Mouse (Mus musculus): ENCODE measurements around the gene Selp. TPM values are rescaled to one million over a fixed set of nuclear protein-coding genes. Genes with fewer than 3 reads are reported as not detected.

The Selp gene
- polyA plus RNA-seq, 1 experiment from 2014 or later: 0.71 TPM

Other genes with a start within 250 kb of the Selp start
- gene Scyl3, start 186.2 kb upstream of the Selp start, polyA plus RNA-seq (2014; fragmentation: Nextera tagmentation; extraction: Ambion mirVana): 15.6 and 15.9 TPM in 2 replicates
- gene BC055324, start 120.5 kb upstream of the Selp start, polyA plus RNA-seq (2014; fragmentation: Nextera tagmentation; extraction: Ambion mirVana): 16.8 and 18.8 TPM in 2 replicates
- gene Mettl18, start 120.4 kb upstream of the Selp start, polyA plus RNA-seq (2014; fragmentation: Nextera tagmentation; extraction: Ambion mirVana): 7.7 and 8.1 TPM in 2 replicates
- 0.13 and 0.25 TPM in 2 replicates for gene Sele, start 67.0 kb upstream of the Selp start, polyA plus RNA-seq (2014; fragmentation: Nextera tagmentation; extraction: Ambion mirVana)
- 0.56 and 0.79 TPM in 2 replicates for gene Sell, start 53.3 kb upstream of the Selp start, polyA plus RNA-seq (2014; fragmentation: Nextera tagmentation; extraction: Ambion mirVana)
- gene F5, start 36.6 kb downstream of the Selp start, polyA plus RNA-seq (2014; fragmentation: Nextera tagmentation; extraction: Ambion mirVana): 0.21 TPM in 2 replicates
- 8.2 and 11.0 TPM in 2 replicates for gene Slc19a2, start 133.8 kb downstream of the Selp start, polyA plus RNA-seq (2014; fragmentation: Nextera tagmentation; extraction: Ambion mirVana)
- 7.4 and 9.8 TPM in 2 replicates for gene Ccdc181, start 160.3 kb downstream of the Selp start, polyA plus RNA-seq (2014; fragmentation: Nextera tagmentation; extraction: Ambion mirVana)
- 27.3 and 30.9 TPM in 2 replicates for gene Nme7, start 188.9 kb downstream of the Selp start, polyA plus RNA-seq (2014; fragmentation: Nextera tagmentation; extraction: Ambion mirVana)
- gene Blzf1, start 192.2 kb downstream of the Selp start, polyA plus RNA-seq (2014; fragmentation: Nextera tagmentation; extraction: Ambion mirVana): 28.6 and 29.6 TPM in 2 replicates

Measured in embryonic facial prominence, embryonic 14.5 days (tissue).